Mouse (Mus musculus) monocyte, adult 5-6 weeks (primary cell): Measurements from ENCODE around the gene Hspb6. TPM values are rescaled to one million over a fixed set of nuclear protein-coding genes. Genes with fewer than 3 reads are reported as not detected.

Source experiments
- ATAC-seq: fragments of 153-309, 156-312 bp; replicated peaks from 2 replicates; pipeline ENCODE4 v1.8.0; 2017; ENCODE audit warnings: mild to moderate bottlenecking; ENCODE audit not compliant: low TSS enrichment, insufficient number of reproducible peaks, severe bottlenecking, poor library complexity, low FRiP score
- total RNA-seq: library from RNA; stranded (forward); fragments of 200-1000, 200-491, 200-594 nt; gene quantifications from 3 replicates; pipeline ENCODE4 v1.2.3, GENCODE M21; 2017

The Hspb6 gene
- total RNA-seq, 1 experiment from 2014 or later = 0.19 TPM

DNA sequence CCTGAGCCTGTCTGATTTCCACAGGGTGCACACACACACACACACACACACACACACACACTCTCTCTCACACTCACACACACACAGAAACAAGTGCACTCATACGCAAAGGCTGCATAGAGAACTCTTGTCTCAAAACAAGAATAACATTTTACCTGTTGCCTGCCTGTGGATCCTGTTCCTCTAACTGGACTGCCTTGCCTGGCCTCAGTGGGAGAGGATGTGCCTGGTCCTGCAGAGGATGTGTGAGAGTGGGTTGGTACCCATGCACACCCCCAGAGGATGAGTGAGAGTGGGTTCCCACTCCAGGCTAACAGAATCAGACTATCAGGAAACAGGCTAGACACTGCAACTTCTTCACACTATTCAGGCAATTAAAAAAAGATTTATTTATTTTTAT is 1.4 kb upstream of the Hspb6 start:
- no peak for ATAC-seq

DNA sequence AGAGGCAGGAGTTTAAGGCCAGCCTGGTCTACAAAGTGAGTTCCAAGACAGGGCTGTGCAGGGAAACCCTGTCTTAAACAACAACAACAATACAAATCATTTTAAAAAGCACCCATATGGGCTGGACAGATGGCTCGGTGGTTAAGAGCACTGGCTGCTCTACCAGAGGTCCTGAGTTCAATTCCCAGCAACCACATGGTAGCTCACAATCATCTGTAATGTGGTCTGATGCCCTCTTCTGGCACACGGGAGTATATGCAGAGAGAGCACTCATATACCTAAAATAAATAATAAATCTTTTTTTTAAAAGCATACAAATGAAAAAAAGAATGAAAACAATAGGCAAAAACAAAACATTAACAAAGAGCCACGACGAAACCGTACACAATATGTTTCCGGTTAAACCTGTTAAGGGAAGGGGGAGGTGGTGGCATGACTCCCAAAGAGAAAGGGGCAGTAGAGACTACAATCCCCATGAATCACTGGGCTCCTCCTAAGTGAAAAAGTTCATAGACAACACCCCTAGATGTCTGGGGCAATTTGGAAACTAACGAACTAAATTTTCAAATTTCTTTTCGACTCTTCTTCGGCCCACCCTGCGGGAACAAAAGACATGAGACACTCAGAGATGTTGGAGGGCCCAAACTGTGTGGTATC is 405 bp upstream of the Hspb6 start:
- peak; percentile 29; the same call in 1 of the 2 replicates for ATAC-seq

DNA sequence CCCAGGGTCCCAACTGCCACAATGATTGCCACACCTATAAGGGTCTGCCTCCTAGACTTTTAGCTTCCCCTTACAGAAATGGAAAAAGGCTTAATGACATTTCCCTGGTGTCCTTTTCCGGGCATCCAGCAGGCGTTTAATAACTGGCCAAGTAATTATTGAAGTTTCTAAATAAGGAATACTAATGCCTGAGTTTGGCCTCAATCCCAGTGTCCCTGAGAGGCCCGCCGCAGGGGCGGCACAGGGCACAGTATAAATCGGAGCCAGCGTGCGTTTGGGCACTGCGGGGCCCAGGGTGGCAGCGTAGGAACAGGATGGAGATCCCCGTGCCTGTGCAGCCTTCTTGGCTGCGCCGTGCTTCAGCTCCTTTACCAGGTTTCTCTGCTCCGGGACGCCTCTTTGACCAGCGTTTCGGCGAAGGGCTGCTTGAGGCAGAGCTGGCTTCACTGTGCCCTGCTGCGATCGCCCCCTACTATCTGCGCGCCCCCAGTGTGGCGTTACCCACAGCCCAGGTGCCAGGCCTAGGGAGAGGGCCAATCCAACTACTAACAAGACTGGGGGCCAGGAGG is 1.1 kb downstream of the Hspb6 start:
- no peak for ATAC-seq

DNA sequence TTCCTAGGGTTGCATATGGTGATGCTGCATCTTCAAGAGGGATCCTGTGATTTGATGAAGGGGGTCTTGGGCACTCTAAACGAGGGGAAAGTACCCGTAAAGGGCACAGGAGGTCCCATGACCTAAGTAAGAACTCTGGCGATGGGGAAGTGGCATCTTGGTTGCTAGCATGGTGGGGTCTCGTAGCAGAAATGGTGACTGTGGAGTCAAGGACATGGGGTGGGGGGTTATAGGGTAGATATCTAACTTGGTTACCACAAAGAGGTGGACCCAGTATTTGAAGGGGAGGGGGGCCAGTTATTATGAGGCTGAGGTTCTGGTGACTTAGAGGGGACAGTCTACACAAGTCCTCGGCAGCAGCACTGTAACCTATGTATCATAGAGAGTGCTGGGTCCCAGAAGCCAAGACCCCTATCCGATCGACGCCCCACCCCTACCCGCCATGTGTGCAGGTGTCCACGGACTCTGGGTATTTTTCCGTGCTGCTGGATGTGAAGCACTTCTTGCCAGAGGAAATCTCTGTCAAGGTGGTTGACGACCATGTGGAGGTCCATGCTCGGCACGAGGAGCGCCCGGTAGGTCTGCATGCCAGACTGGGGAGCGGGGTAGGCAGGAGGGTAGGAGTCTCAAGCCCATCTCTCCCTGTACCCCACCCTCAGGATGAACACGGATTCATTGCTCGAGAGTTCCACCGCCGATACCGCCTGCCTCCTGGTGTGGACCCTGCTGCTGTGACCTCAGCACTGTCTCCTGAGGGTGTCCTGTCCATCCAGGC is 2.0 kb downstream of the Hspb6 start:
- no peak for ATAC-seq

DNA sequence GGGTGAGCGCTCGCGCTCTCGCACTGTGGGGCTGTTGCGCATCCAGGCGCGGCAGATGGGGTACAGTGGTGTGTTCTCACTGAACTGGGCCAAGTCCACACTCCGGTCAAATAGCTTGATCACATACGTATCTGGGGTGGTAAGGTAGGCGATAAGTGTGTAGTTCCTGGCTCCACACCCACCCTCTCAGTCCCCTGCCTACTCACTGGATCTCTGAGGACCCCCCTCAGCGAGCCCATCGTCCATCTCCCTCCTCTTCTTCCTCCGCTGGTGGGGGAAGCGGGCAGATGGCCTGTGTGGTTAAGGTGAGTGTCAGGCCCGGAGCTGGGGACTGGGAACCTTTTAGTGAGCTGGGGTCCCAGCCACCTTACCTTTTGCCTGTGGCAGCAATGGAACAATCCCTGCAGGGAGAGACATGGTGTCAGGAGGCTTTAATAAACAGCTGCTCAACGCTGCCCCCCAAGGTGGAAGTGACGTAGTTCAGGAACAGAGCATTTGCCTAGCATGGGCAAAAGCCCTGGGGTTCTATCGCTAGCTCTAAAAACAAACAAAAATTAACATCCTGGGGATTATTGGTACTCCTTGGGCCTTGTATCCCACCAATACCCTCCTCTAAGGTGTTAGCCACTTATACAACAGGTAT is 5.0 kb downstream of the Hspb6 start:
- ATAC-seq = no peak

DNA sequence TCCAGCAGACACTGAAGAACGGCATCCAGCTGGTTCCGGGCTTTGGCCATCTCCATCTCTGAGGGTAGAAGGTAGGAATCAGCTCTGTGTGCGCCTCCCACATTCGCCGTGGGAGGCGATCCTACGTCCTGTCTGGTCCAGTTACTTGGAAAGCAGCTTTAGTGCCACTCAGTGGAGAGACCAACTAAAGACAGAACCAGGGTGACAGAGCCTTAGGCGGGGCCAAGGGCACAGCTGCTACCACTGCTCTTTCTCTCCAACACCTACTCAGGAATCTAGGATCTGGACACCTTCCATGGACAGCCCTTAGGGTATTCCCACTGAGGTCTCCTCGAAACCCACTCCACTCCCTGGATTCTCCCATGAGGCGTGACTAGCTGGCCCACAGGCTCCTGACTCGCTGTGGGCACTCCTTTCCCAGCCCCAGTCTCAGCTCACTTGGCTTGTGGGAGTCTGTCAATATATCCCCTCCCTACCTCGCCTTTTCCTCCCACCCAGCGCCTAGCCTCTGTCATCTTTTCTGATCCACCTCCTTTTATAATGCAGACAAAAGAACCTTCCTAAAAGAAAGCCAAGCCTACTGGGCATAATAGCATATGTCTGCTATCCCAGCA is 6.0 kb downstream of the Hspb6 start:
- no peak for ATAC-seq

DNA sequence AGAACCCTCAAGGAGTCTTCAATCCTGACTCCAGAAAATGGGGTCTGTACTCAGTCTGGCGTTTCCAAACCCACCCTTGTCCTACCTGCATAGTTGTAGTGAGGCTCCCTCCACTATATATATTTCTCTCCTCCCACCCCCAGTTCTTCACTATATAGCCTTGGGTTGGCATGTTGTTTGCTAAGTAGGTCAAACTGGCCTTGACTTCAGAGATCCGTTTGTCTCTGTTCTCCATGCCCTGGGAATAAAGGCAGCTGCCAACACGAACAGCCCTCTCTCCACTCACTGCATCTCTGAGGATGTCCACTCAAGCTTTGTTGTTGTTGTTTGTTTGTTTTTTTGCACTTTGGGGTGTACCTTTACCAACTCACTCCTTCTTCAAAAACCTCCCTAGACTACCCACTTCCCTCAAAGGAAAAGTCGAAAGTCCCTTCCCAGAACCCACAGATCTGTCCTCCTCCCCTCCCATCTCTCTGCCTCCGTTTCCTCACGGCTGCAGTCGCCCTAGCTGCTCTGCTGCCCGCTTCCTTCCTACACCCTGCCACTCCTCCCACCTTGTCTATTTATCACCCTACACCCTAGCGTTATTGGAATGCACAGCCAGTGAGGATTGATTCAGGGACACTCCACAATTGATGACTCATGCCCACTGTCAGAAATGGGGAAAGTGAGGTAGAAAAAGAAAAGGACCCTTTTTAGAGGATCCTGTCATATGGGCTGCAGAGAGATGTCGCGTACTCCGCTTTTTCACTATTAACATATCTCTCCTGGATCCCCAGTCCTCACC is 6.9 kb downstream of the Hspb6 start:
- no peak for ATAC-seq

DNA sequence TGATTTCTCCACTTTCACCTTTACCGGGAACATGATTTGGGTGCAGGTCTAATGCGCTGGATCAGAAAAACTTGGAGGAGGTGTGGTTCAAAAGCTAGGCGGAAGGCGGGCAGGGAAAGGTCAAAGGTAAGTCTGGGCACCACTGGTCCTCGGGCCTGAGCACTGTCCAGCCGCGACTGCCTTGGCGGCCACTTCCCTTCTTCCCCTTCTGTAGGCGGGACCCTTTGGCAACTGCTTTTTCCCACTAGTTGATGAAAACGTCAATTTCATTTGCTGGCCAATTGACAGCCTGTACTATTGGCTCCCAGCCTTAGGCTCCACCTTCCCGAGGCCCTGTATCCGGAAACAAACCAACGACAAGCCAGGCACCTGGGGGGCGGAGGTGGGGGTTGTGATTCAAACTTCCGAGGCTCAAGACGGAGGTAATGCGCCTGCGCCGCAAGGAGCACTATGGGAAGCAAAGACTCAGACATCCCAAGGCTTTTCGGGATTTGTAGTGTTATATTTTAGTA is 7.5 kb downstream of the Hspb6 start, which contains the start of gene Lin37:
Gene Lin37 (minus strand): TSS at position 396 of the 512 bp plus-strand sequence.
- ATAC-seq = peak; percentile 77

DNA sequence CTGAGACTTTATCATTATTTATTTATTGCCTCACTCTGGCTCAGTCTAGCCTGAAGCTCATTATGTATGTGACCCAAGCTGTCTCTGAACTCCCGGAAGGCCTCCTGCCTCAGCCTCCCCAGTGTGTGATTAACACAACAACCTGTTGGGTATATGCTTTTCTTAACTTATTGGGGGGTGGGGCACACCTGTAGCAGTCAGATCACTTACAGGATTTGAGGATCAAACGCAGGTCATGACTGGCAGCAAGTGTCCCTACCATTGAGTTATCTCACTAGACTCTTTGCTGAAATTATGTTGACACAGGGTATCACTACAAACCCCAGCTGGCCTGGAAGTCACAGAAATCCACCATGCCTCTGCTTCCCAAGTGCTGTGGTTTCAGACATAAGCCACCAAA is 8.3 kb downstream of the Hspb6 start:
- ATAC-seq = no peak

DNA sequence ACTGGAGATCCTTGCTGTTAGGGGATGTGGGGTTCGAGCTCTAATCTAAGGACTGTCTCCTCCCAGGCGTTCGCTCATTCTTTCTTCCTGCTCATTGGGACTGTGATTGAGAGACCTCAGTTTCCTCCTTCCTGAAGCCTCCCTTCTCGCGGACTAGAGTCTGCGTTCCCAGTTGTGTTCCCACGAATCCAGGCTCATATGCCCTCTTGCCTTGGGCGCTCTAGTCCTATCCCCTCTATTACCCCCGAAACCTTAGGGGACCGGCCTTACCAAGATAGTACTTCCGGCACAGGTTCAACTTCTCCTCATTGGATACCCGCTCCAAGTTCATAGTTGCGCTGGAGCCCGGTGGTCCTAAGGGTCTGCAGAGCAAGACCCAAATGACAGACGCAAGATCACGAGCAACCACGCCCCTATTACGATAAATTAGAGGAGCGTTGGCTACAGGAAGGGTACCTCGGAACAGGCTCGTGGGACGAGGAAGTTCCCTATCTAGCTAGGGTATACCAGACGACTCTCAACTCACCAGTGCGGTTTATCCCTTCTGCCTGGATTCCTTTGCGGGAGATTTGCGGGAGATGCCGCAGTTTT is 10.6 kb downstream of the Hspb6 start:
- no peak for ATAC-seq

DNA sequence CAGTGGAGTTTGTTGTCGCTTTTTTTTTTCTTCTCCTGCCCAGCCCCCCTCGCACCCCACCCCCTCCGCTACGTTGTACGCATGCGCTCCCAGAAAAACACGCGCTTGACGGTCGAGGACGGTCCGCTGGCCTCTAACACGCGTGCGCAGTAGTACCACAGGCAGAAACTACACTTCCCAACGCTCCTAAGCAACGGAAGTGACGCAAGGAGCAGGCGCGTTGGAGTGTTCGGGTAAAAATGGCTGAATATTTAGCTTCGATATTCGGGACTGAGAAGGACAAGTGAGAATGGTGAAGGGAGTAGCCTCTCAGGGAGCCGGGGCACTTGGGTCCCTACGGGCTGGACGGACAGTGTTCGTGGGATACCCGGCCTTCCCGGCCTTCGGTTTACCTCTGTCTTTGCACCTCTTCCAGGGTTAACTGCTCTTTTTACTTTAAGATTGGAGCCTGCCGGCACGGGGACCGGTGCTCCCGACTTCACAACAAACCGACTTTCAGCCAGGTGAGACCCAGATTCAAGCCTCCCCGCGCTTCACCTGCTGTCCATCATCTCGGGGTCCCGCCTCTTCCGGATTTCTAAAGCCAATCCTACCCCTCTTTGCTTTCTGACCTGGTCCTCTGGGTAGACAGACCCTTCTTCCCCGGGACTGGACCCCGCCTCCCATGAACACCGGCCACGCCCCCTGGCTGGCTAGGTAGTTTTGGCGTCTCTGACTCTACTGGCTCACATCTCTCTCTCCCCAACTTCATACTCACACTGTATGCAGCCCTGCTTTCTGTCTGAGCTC is 11.3 kb downstream of the Hspb6 start, which contains the start of the genes U2af1l4, Gm49396 and Psenen:
Gene U2af1l4 (plus strand): TSS at position 185 of the 789 bp plus-strand sequence.
Gene Gm49396 (plus strand): TSS at position 228 of the 789 bp plus-strand sequence.
Gene Psenen (minus strand): TSS at position 511 of the 789 bp plus-strand sequence.
- ATAC-seq = peak; percentile 76

DNA sequence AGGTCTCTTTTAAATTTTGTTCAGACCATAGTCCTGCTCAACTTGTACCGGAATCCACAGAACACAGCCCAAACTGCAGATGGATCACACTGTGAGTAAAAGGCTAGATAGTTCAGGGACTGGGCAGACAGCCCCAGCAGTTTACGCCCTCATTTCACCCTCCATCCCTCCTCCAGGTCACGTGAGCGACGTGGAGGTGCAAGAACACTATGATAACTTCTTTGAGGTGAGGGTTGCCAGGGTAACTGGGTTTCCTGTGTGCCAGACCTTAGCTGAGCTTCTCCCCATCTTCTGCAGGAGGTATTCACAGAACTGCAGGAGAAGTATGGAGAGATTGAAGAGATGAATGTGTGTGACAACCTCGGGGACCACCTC is 11.9 kb downstream of the Hspb6 start:
- ATAC-seq = no peak

DNA sequence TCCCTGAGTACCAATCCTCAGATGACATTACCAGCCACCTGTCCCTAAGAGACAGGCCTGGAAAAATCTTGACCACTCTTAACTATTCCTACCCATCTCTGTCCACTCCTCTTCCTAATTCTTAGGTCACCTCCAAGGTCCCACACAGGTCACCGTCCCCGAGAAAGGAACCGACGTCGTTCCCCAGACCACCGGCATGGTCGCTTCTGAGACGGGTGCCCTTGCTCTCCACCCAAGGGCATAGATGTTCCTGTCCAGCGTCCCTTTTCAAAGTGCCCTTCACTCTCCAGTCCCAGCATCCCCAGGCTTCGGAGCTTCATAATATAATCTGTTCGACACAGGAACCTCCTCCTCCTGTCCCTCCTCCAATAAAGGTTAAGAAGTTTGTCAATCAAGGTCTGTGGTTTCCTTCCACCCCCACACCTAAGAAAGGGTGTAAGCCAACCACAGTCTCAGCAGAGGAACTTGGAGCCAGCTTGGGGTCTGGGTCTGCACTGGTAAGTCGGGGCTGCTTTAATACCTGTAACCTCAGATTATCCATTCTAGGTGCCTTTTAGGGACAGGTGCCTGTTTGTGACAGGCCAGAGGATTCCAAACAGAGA is 13.1 kb downstream of the Hspb6 start, which contains the start of gene Igflr1:
Gene Igflr1 (plus strand): TSS at position 458 of the 602 bp plus-strand sequence.
- ATAC-seq = no peak

DNA sequence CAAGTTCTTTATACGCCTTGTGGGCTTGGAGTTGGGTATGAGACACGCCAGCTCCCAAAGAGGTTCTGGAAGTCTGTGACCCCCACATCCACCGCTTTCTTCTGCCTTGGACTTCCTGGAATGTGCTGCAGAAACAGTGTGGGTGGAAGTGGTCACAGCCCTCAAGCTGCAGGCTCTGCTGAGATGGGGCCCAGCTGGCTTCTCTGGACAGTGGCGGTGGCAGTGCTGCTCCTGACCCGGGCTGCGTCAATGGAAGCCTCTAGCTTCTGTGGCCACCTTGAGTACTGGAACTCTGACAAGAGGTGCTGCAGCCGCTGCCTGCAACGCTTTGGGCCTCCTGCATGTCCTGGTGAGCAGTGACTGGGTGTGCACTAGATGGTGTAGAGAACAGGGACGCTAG is 14.1 kb downstream of the Hspb6 start:
- no peak for ATAC-seq

DNA sequence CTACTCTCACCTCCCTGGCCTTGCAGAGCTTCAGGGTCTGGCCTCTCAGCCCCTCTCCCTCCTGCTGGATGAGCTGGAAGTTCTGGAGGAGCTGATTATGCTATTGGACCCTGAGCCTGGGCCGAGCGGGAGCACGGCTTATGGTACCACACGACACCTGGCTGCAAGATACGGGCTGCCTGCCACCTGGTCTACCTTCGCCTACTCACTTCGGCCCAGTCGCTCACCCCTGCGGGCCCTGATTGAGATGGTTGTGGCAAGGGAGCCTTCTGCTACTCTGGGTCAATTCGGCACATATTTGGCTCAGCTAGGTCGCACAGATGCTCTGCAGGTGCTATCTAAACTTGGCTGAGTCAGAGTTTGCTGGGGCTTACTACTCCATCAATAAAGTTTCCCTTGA is 15.6 kb downstream of the Hspb6 start:
- ATAC-seq = no peak

DNA sequence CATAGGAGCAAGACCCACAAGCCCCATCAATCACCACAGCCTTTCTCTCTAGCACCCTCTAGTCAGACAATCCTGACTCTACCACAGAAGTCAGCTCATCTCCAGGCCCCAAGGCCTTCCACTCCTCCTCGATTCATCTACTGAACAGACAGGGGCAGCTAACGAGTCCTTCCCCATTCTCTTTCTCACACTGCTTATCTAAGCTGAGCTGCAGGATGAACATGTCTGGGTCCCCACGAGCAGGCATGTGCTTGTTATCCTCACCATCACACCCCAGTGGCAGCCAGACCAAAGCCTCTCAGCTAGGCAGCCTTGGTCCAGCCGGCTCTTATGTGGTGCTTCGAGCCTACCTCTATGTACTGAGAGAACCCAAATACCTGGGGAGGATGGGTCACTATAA is 20.4 kb downstream of the Hspb6 start:
- ATAC-seq = no peak
